In genomic region chr9:40391359-40391758, GRCm38 (mm10) we compare ENCODE assay signal across 8 mouse cellular contexts.
DNase-seq lines count a peak whose midpoint lies in the region; ATAC-seq and TF ChIP-seq lines count a peak whose summit lies in the region.

No protein-coding gene starts in this region.

- TF ChIP-seq EP300 in heart, postnatal 0 days (IDR thresholded peaks at IDR 0.05; ENCODE audit: low read depth) = no peak

- no peak for ATAC-seq in heart, postnatal 0 days (ENCODE audit: insufficient read depth, low read depth)
- peak; percentile 14; the same call in 1 of the 2 replicates for ATAC-seq in hindbrain, embryonic 16.5 days
- ATAC-seq in midbrain, embryonic 16.5 days = peak; percentile 14; the same call in 1 of the 2 replicates

- no peaks in the 10 kb centered on the region for H3K4me1 ChIP-seq in heart, postnatal 0 days (ENCODE audit: control insufficient read depth, insufficient read depth)
- H3K4me1 ChIP-seq in embryonic facial prominence, embryonic 10.5 days = peaks cover 24% of the 10 kb centered on the region
- H3K4me1 ChIP-seq in hindbrain, embryonic 16.5 days (ENCODE audit: control insufficient read depth, insufficient read depth, low read depth, low read length) = peaks cover 21% of the 10 kb centered on the region
- peaks cover 25% of the 10 kb centered on the region for H3K4me1 ChIP-seq in midbrain, embryonic 16.5 days (ENCODE audit: control insufficient read depth, insufficient read depth, low read length)

- H3K9ac ChIP-seq in heart, postnatal 0 days (replicated peaks; ENCODE audit: low read depth, low read length) = no peak overlapping the region
- peak overlapping the region; percentile 60; the same call in 1 of the 2 replicates for H3K9ac ChIP-seq in hindbrain, embryonic 16.5 days (ENCODE audit: low read depth, low read length)
- H3K9ac ChIP-seq in midbrain, embryonic 16.5 days (ENCODE audit: low read depth, low read length) = peak overlapping the region; percentile 66; the same call in 1 of the 2 replicates

- H3K9me3 ChIP-seq in heart, postnatal 0 days (replicated peaks; ENCODE audit: control insufficient read depth, low read length) = no peaks in the 10 kb centered on the region
- H3K9me3 ChIP-seq in embryonic facial prominence, embryonic 10.5 days = no peaks in the 10 kb centered on the region
- H3K9me3 ChIP-seq in hindbrain, embryonic 16.5 days (ENCODE audit: control insufficient read depth, low read length) = no peaks in the 10 kb centered on the region
- H3K9me3 ChIP-seq in midbrain, embryonic 16.5 days (replicated peaks; ENCODE audit: control insufficient read depth, low read length, poor library complexity, severe bottlenecking) = no peaks in the 10 kb centered on the region

- no peaks in the 10 kb centered on the region for H3K36me3 ChIP-seq in heart, postnatal 0 days (replicated peaks; ENCODE audit: control insufficient read depth, insufficient read depth, low read length)
- no peaks in the 10 kb centered on the region for H3K36me3 ChIP-seq in embryonic facial prominence, embryonic 10.5 days (replicated peaks)
- no peaks in the 10 kb centered on the region for H3K36me3 ChIP-seq in hindbrain, embryonic 16.5 days (ENCODE audit: control insufficient read depth, insufficient read depth, low read length)
- H3K36me3 ChIP-seq in midbrain, embryonic 16.5 days (ENCODE audit: control insufficient read depth, insufficient read depth, low read length) = no peaks in the 10 kb centered on the region

- WGBS in heart, postnatal 0 days = 72% methylated on average over 17 of the region's 17 CpGs
- WGBS in embryonic facial prominence, embryonic 10.5 days = 64% methylated on average over 17 of the region's 17 CpGs
- 60% methylated on average over 17 of the region's 17 CpGs for WGBS in hindbrain, embryonic 16.5 days
- 63% methylated on average over 17 of the region's 17 CpGs for WGBS in midbrain, embryonic 16.5 days

- H3K27ac ChIP-seq in heart, postnatal 0 days (ENCODE audit: low read depth) = no peak overlapping the region
- H3K27ac ChIP-seq in embryonic facial prominence, embryonic 10.5 days (replicated peaks) = peak overlapping the region; percentile 81; the same call in 1 of the 2 replicates
- peak overlapping the region; percentile 89; the same call in 1 of the 2 replicates for H3K27ac ChIP-seq in hindbrain, embryonic 16.5 days (ENCODE audit: low read depth, low read length)
- H3K27ac ChIP-seq in midbrain, embryonic 16.5 days (ENCODE audit: low read length) = peak overlapping the region; percentile 89; the same call in 1 of the 2 replicates

- H3K4me3 ChIP-seq in heart, postnatal 0 days (ENCODE audit: low read depth, low read length) = no peak overlapping the region
- peak overlapping the region; percentile 46 for H3K4me3 ChIP-seq in embryonic facial prominence, embryonic 10.5 days
- no peak overlapping the region for H3K4me3 ChIP-seq in hindbrain, embryonic 16.5 days (ENCODE audit: low read length)
- no peak overlapping the region for H3K4me3 ChIP-seq in midbrain, embryonic 16.5 days (ENCODE audit: low read depth, low read length)

- peak overlapping the region; percentile 6; the same call in 1 of the 2 replicates for H3K4me2 ChIP-seq in heart, postnatal 0 days (ENCODE audit: low read depth, low read length)
- H3K4me2 ChIP-seq in hindbrain, embryonic 16.5 days (ENCODE audit: low read length) = peak overlapping the region; percentile 51
- H3K4me2 ChIP-seq in midbrain, embryonic 16.5 days (ENCODE audit: low read length) = peak overlapping the region; percentile 52

- H3K27me3 ChIP-seq in heart, postnatal 0 days (ENCODE audit: control insufficient read depth, insufficient read depth, low read length) = no peaks in the 10 kb centered on the region
- no peaks in the 10 kb centered on the region for H3K27me3 ChIP-seq in embryonic facial prominence, embryonic 10.5 days (replicated peaks; ENCODE audit: low read depth, poor library complexity, severe bottlenecking)
- no peaks in the 10 kb centered on the region for H3K27me3 ChIP-seq in hindbrain, embryonic 16.5 days (replicated peaks; ENCODE audit: control insufficient read depth, insufficient read depth, low read length)
- no peaks in the 10 kb centered on the region for H3K27me3 ChIP-seq in midbrain, embryonic 16.5 days (ENCODE audit: control insufficient read depth, insufficient read depth, low read depth, low read length)

- no peak for DNase-seq in heart, postnatal 0 days (ENCODE audit: low spot score)
- no peak for DNase-seq in heart, postnatal 14 days
- DNase-seq in embryonic facial prominence, embryonic 10.5 days (ENCODE audit: low spot score) = no peak
- DNase-seq in testis, postnatal 14 days (ENCODE audit: low spot score) = no peak
- no peak for DNase-seq in ovary, postnatal 10 days (ENCODE audit: low spot score)
- DNase-seq in spleen, postnatal 4 days (ENCODE audit: low spot score in 2 of 2) = no peak

- intact Hi-C loops in heart, postnatal 14 days (cut with DNase I) = loop anchor here (10.0 kb wide), 1 partner anchor 167 kb away; no protein-coding TSS in a partner anchor

- TF ChIP-seq CTCF in heart, postnatal 0 days (IDR thresholded peaks at IDR 0.05; ENCODE audit: low read depth) = no peak
